ENCODE assay signal across 20 mouse cellular contexts in genomic region chr8:106635284-106635683, GRCm38 (mm10). TPM values are rescaled to one million over a fixed set of nuclear protein-coding genes. Genes with fewer than 3 reads are reported as not detected.
A peak's percentile ranks its signal among the peaks of the same experiment; 100 is the strongest.
DNase-seq lines count a peak whose midpoint lies in the region; ATAC-seq and TF ChIP-seq lines count a peak whose summit lies in the region.
"Had no signal": no experiment of that assay in that cellular context is flagged by ENCODE, and none has a peak within 500 bp of the region (broad histone marks: within the 10 kb centered on the region; RNA-seq: fewer than 3 reads in every experiment).

No protein-coding gene starts in this region.

- DNase-seq in embryo, embryonic 10 days (ENCODE audit: low spot score): peak; percentile 32
- no peak for DNase-seq in embryo, embryonic 10.5 days (ENCODE audit: low spot score)
- DNase-seq in kidney, postnatal 0 days (ENCODE audit: low spot score): no peak
- DNase-seq in spleen, postnatal 10 days (ENCODE audit: low spot score in 2 of 2): no peak
- DNase-seq: adrenal gland, postnatal 10 days; B cell, adult 2 months; cerebellum, adult 2 months; cerebellum, postnatal 10 days; forebrain, postnatal 0 days; gastrocnemius, postnatal 14 days had no signal

- H3K4me2 ChIP-seq in kidney, postnatal 0 days (ENCODE audit: low read length): no peak overlapping the region
- no peak overlapping the region for H3K4me2 ChIP-seq in kidney, embryonic 16.5 days (replicated peaks; ENCODE audit: low read depth, low read length)
- no peak overlapping the region for H3K4me2 ChIP-seq in stomach, embryonic 15.5 days
- H3K4me2 ChIP-seq: forebrain, embryonic 13.5 days; heart, embryonic 12.5 days; hindbrain, embryonic 15.5 days had no signal

- H3K36me3 ChIP-seq in kidney, postnatal 0 days (ENCODE audit: insufficient read depth, low read length): no peaks in the 10 kb centered on the region
- no peaks in the 10 kb centered on the region for H3K36me3 ChIP-seq in kidney, embryonic 16.5 days (ENCODE audit: insufficient read depth, low read length)
- no peaks in the 10 kb centered on the region for H3K36me3 ChIP-seq in stomach, embryonic 15.5 days
- H3K36me3 ChIP-seq: embryonic facial prominence, embryonic 10.5 days; G1E; heart, embryonic 12.5 days; hindbrain, embryonic 15.5 days had no signal

- H3K27me3 ChIP-seq in kidney, postnatal 0 days (ENCODE audit: insufficient read depth, low read length): no peaks in the 10 kb centered on the region
- H3K27me3 ChIP-seq in kidney, embryonic 16.5 days (ENCODE audit: insufficient read depth, low read length): no peaks in the 10 kb centered on the region
- no peaks in the 10 kb centered on the region for H3K27me3 ChIP-seq in stomach, embryonic 15.5 days (replicated peaks)
- H3K27me3 ChIP-seq: forebrain, embryonic 13.5 days; hindbrain, embryonic 15.5 days had no signal

- peak overlapping the region; percentile 13; the same call in 1 of the 2 replicates for H3K27ac ChIP-seq in kidney, postnatal 0 days
- H3K27ac ChIP-seq in kidney, embryonic 16.5 days (ENCODE audit: low read length): no peak overlapping the region
- H3K27ac ChIP-seq in stomach, embryonic 15.5 days: peak overlapping the region; percentile 45
- H3K27ac ChIP-seq: embryonic facial prominence, embryonic 10.5 days; forebrain, embryonic 13.5 days; hindbrain, embryonic 15.5 days had no signal

- no peak for TF ChIP-seq CTCF in kidney, postnatal 0 days (IDR thresholded peaks at IDR 0.05; ENCODE audit: low read depth)

- no peak overlapping the region for H3K4me3 ChIP-seq in kidney, postnatal 0 days (replicated peaks; ENCODE audit: low read depth, low read length)
- H3K4me3 ChIP-seq in kidney, embryonic 16.5 days (ENCODE audit: low read length): no peak overlapping the region
- H3K4me3 ChIP-seq in stomach, embryonic 15.5 days (replicated peaks): no peak overlapping the region
- H3K4me3 ChIP-seq: embryonic facial prominence, embryonic 10.5 days; forebrain, embryonic 13.5 days; heart, embryonic 12.5 days; hindbrain, embryonic 15.5 days had no signal

- no peaks in the 10 kb centered on the region for H3K9me3 ChIP-seq in kidney, postnatal 0 days (replicated peaks; ENCODE audit: low read length)
- H3K9me3 ChIP-seq in kidney, embryonic 16.5 days (ENCODE audit: low read length): no peaks in the 10 kb centered on the region
- H3K9me3 ChIP-seq in stomach, embryonic 15.5 days: no peaks in the 10 kb centered on the region
- H3K9me3 ChIP-seq: embryonic facial prominence, embryonic 10.5 days; forebrain, embryonic 13.5 days; G1E; heart, embryonic 12.5 days; hindbrain, embryonic 15.5 days had no signal

- no peak for ATAC-seq in kidney, postnatal 0 days (replicated peaks; ENCODE audit: low FRiP score, low read depth)
- no peak for ATAC-seq in kidney, embryonic 16.5 days (ENCODE audit: low FRiP score, low TSS enrichment)
- peak; percentile 23 to 40; a peak in 1 of 4 replicates for ATAC-seq in hematopoietic stem cell, adult 5-6 weeks (replicated peaks in 1 of 2; ENCODE audit: insufficient read depth in 1 of 2, low FRiP score in 2 of 2, low TSS enrichment in 1 of 2, low read depth in 1 of 2, poor library complexity in 2 of 2, severe bottlenecking in 2 of 2)
- ATAC-seq in stomach, embryonic 15.5 days (ENCODE audit: insufficient read depth, low FRiP score, low read depth): no peak
- no peak for ATAC-seq in inflammation-experienced regulatory T-cells, adult 6 months
- ATAC-seq: CD4-positive, CD25-positive, alpha-beta regulatory T cell, adult 4 months; forebrain, embryonic 13.5 days; forebrain, postnatal 0 days had no signal

- H3K4me1 ChIP-seq in kidney, postnatal 0 days (replicated peaks; ENCODE audit: insufficient read depth, low read length): 0 out of 2 replicates have a peak, but pooled peaks cover 3% of the 10 kb centered on the region
- peaks cover 20% of the 10 kb centered on the region for H3K4me1 ChIP-seq in kidney, embryonic 16.5 days (ENCODE audit: insufficient read depth, low read length)
- peaks cover 49% of the 10 kb centered on the region for H3K4me1 ChIP-seq in stomach, embryonic 15.5 days
- H3K4me1 ChIP-seq: hindbrain, embryonic 15.5 days had no signal

- no peak overlapping the region for H3K9ac ChIP-seq in kidney, postnatal 0 days (ENCODE audit: low read depth, low read length)
- H3K9ac ChIP-seq in kidney, embryonic 16.5 days (replicated peaks; ENCODE audit: low read length): no peak overlapping the region
- no peak overlapping the region for H3K9ac ChIP-seq in stomach, embryonic 15.5 days
- H3K9ac ChIP-seq: forebrain, embryonic 13.5 days; forebrain, postnatal 0 days; heart, embryonic 12.5 days; hindbrain, embryonic 15.5 days had no signal

- 23% methylated on average over 5 of the region's 5 CpGs for WGBS in kidney, postnatal 0 days
- WGBS in kidney, embryonic 16.5 days: 23% methylated on average over 5 of the region's 5 CpGs
- WGBS in stomach, embryonic 15.5 days: 7% methylated on average over 5 of the region's 5 CpGs

RNA-seq across cellular contexts. Expression of gene Cdh1, which starts 32.1 kb away (rescaled TPM):
- 74.0 and 89.3 TPM in 2 replicates for polyA plus RNA-seq in kidney, postnatal 0 days (2015; fragmentation: Nextera tagmentation; extraction: Ambion mirVana)
- polyA plus RNA-seq in kidney, embryonic 16.5 days (2015; fragmentation: Nextera tagmentation; extraction: Ambion mirVana): 104 and 108 TPM in 2 replicates
- total RNA-seq in hematopoietic stem cell, adult 5-6 weeks (2017): 0.60 and 0.88 TPM in 2 replicates
- polyA plus RNA-seq in stomach, embryonic 15.5 days (2015; fragmentation: Nextera tagmentation; extraction: Ambion mirVana): 163 and 189 TPM in 2 replicates
- 1 to 10 TPM in 2 of 3 experiments, under 1 TPM in 1; 0.26 to 2.4 (median 1.1) TPM for polyA plus RNA-seq in inflammation-experienced regulatory T-cells, adult 6 months (2017; shearing (Covaris generic))
- polyA plus RNA-seq: G1E had no signal

RNA-seq across cellular contexts. Expression of gene Tango6, which starts 47.6 kb away (rescaled TPM):
- 6.4 and 7.7 TPM in 2 replicates for polyA plus RNA-seq in kidney, postnatal 0 days (2015; fragmentation: Nextera tagmentation; extraction: Ambion mirVana)
- 13.3 and 14.7 TPM in 2 replicates for polyA plus RNA-seq in kidney, embryonic 16.5 days (2015; fragmentation: Nextera tagmentation; extraction: Ambion mirVana)
- total RNA-seq in hematopoietic stem cell, adult 5-6 weeks (2017): 5.4 and 6.2 TPM in 2 replicates
- 7.8 and 9.5 TPM in 2 replicates for polyA plus RNA-seq in stomach, embryonic 15.5 days (2015; fragmentation: Nextera tagmentation; extraction: Ambion mirVana)
- 1 to 10 TPM; 2.7 to 9.7 (median 7.2) TPM for polyA plus RNA-seq in inflammation-experienced regulatory T-cells, adult 6 months (2017; shearing (Covaris generic))

Comparison
In these comparisons a context has a peak if more than half of its experiments do, and no peak if none do; other contexts are left out.
1. ATAC-seq: peak in hematopoietic stem cell, adult 5-6 weeks (2 of 2); none in kidney, postnatal 0 days (single experiment), kidney, embryonic 16.5 days (single experiment), stomach, embryonic 15.5 days (single experiment) and inflammation-experienced regulatory T-cells, adult 6 months (single experiment).
2. RNA of gene Cdh1, which starts 32.1 kb away (polyA plus RNA-seq): 163 to 189 TPM in stomach, embryonic 15.5 days, 104 to 108 TPM in kidney, embryonic 16.5 days and 74.0 to 89.3 TPM in kidney, postnatal 0 days; 0.26 to 2.4 TPM in inflammation-experienced regulatory T-cells, adult 6 months; every median in the first group is over 10 times any median in the second.